Mouse (Mus musculus): Measurements from ENCODE around the gene Zfp991.
"Not testable (repeated sequence)": the region's sequence is repeated elsewhere in the genome, so short reads cannot be mapped to it uniquely, and the experiment has no call there.

GRCm38 (mm10) chr4:147214233-147214632 is 82.4 kb downstream of the Zfp991 start:
- TF ChIP-seq CTCF (IDR thresholded peaks at IDR 0.05; ENCODE audit: borderline replicate concordance, extremely low read depth, insufficient read depth, insufficient read length); POLR2A (IDR thresholded peaks at IDR 0.05; ENCODE audit: borderline replicate concordance, extremely low read depth, insufficient read depth, insufficient read length, poor library complexity, severe bottlenecking): not testable (repeated sequence)

Data from brain, embryonic 14.5 days (tissue).